Mouse (Mus musculus) MEL (cell line): ENCODE data around the gene Prkci. TPM values are rescaled to one million over a fixed set of nuclear protein-coding genes. Genes with fewer than 3 reads are reported as not detected.

Experiments used
- DNase-seq: peaks from one replicate; pipeline ENCODE4 v3.0.0; 2011; ENCODE audit warnings: low read depth, low spot score
- H3K27ac ChIP-seq: 2 replicates; pipeline ENCODE4 v1.5.1; 2012; ENCODE audit warnings: low read depth, mild to moderate bottlenecking, control low read depth, low read length, moderate library complexity; ENCODE audit not compliant: control insufficient read depth
- H3K27me3 ChIP-seq, 2 experiments: fragments of 150-350 bp in 1 of 2; sonication (generic) in 1 of 2; 2 replicates each; pipeline ENCODE4 v1.6.1; 2012; ENCODE audit warnings: low read length in 2 of 2, mild to moderate bottlenecking in 2 of 2, improper control_type of control experiment in 1 of 2, moderate library complexity in 1 of 2; ENCODE audit not compliant: insufficient read depth in 2 of 2, control insufficient read depth in 1 of 2
- H3K36me3 ChIP-seq, 2 experiments: 2 replicates each; pipeline ENCODE4 v1.6.1; 2012 to 2014; ENCODE audit warnings: low read length in 2 of 2, improper control_type of control experiment in 1 of 2, inconsistent platforms in 1 of 2, mild to moderate bottlenecking in 1 of 2; ENCODE audit not compliant: insufficient read depth in 2 of 2, control insufficient read depth in 1 of 2
- H3K4me1 ChIP-seq, 2 experiments: fragments of 150-350 bp in 1 of 2; sonication (generic) in 1 of 2; 2 replicates each; pipeline ENCODE4 v1.6.1; 2012; ENCODE audit warnings: low read length in 2 of 2, improper control_type of control experiment in 1 of 2, mild to moderate bottlenecking in 1 of 2; ENCODE audit not compliant: insufficient read depth in 2 of 2, control insufficient read depth in 1 of 2
- H3K4me3 ChIP-seq, 2 experiments: fragments of 150-350 bp in 1 of 2; sonication (generic) in 1 of 2; 2 replicates each; pipeline ENCODE4 v1.5.1; 2012; ENCODE audit warnings: low read depth in 2 of 2, low read length in 2 of 2, mild to moderate bottlenecking in 2 of 2, moderate library complexity in 2 of 2, control low read depth in 1 of 2, improper control_type of control experiment in 1 of 2; ENCODE audit not compliant: control insufficient read depth in 1 of 2, insufficient read depth in 1 of 2
- H3K79me2 ChIP-seq: 2 replicates; pipeline ENCODE4 v1.6.1; 2012; ENCODE audit warnings: mild to moderate bottlenecking, low read length, moderate library complexity; ENCODE audit not compliant: control insufficient read depth, poor library complexity, insufficient read depth
- H3K9ac ChIP-seq: 2 replicates; pipeline ENCODE4 v1.6.1; 2012; ENCODE audit warnings: low read depth, mild to moderate bottlenecking, control low read depth, low read length, moderate library complexity; ENCODE audit not compliant: control insufficient read depth, poor library complexity, severe bottlenecking
- H3K9me3 ChIP-seq: fragments of 150-350 bp; sonication (generic); replicated peaks from 2 replicates; pipeline ENCODE4 v1.6.1; 2012; ENCODE audit warnings: mild to moderate bottlenecking, low read length, improper control_type of control experiment, moderate library complexity; ENCODE audit not compliant: insufficient read depth
- CHD1 ChIP-seq: IDR thresholded peaks from 2 replicates; pipeline ENCODE4 v1.6.1; 2012; ENCODE audit warnings: low read depth, mild to moderate bottlenecking, inconsistent platforms, low read length, improper control_type of control experiment
- CHD2 ChIP-seq: IDR thresholded peaks from 2 replicates; pipeline ENCODE4 v1.6.1; 2011; ENCODE audit warnings: low read length, improper control_type of control experiment
- CTCF ChIP-seq, 3 experiments: IDR thresholded peaks in 2 of 3; conservative IDR thresholded peaks in 1 of 3; 2 replicates each; pipeline ENCODE4 v1.5.1; 2011 to 2012; ENCODE audit warnings: low read length in 3 of 3, low read depth in 2 of 3, mild to moderate bottlenecking in 2 of 3, improper control_type of control experiment in 1 of 3, inconsistent platforms in 1 of 3, mixed read lengths in 1 of 3, moderate library complexity in 1 of 3; ENCODE audit not compliant: control insufficient read depth in 1 of 3, insufficient read depth in 1 of 3, poor library complexity in 1 of 3, severe bottlenecking in 1 of 3
- E2F4 ChIP-seq: IDR thresholded peaks from 2 replicates; pipeline ENCODE4 v1.6.1; 2011; ENCODE audit warnings: low read depth, low read length, improper control_type of control experiment, borderline replicate concordance
- ELF1 ChIP-seq: IDR thresholded peaks from 2 replicates; pipeline ENCODE4 v1.6.1; 2014; ENCODE audit warnings: low read depth, mild to moderate bottlenecking, inconsistent platforms, low read length, improper control_type of control experiment, moderate library complexity
- EP300 ChIP-seq, 2 experiments: IDR thresholded peaks; 2 replicates each; pipeline ENCODE4 v1.6.1; 2011; ENCODE audit warnings: improper control_type of control experiment in 2 of 2, low read length in 2 of 2, low read depth in 1 of 2, mild to moderate bottlenecking in 1 of 2
- ETS1 ChIP-seq: IDR thresholded peaks from 2 replicates; pipeline ENCODE4 v1.6.1; 2012; ENCODE audit warnings: low read depth, mild to moderate bottlenecking, inconsistent platforms, low read length, improper control_type of control experiment, moderate library complexity
- GABPA ChIP-seq: IDR thresholded peaks from 2 replicates; pipeline ENCODE4 v1.6.1; 2012; ENCODE audit warnings: low read depth, mild to moderate bottlenecking, inconsistent platforms, low read length, improper control_type of control experiment, moderate library complexity
- GATA1 ChIP-seq: IDR thresholded peaks from 2 replicates; pipeline ENCODE4 v1.6.1; 2011; ENCODE audit warnings: low read depth, low read length, improper control_type of control experiment
- HCFC1 ChIP-seq: IDR thresholded peaks from 2 replicates; pipeline ENCODE4 v1.6.1; 2012; ENCODE audit warnings: low read depth, mild to moderate bottlenecking, inconsistent platforms, low read length, improper control_type of control experiment, moderate library complexity
- KAT2A ChIP-seq: conservative IDR thresholded peaks from 2 replicates; pipeline ENCODE4 v1.6.1; 2012; ENCODE audit warnings: low read depth, low read length, improper control_type of control experiment, inconsistent platforms
- MAFK ChIP-seq: IDR thresholded peaks from 2 replicates; pipeline ENCODE4 v1.6.1; 2011; ENCODE audit warnings: low read depth, mild to moderate bottlenecking, low read length, improper control_type of control experiment, borderline replicate concordance
- MAZ ChIP-seq: IDR thresholded peaks from 2 replicates; pipeline ENCODE4 v1.6.1; 2012; ENCODE audit warnings: low read depth, mild to moderate bottlenecking, inconsistent platforms, low read length, improper control_type of control experiment
- MEF2A ChIP-seq: IDR thresholded peaks from 2 replicates; pipeline ENCODE4 v1.6.1; 2014; ENCODE audit warnings: low read depth, mild to moderate bottlenecking, inconsistent platforms, low read length, improper control_type of control experiment; ENCODE audit not compliant: poor library complexity, insufficient replicate concordance, severe bottlenecking; ENCODE audit errors: extremely low read depth
- MXI1 ChIP-seq: IDR thresholded peaks from 2 replicates; pipeline ENCODE4 v1.6.1; 2011; ENCODE audit warnings: mild to moderate bottlenecking, low read depth, low read length, improper control_type of control experiment
- MYB ChIP-seq: IDR thresholded peaks from 2 replicates; pipeline ENCODE4 v1.6.1; 2011; ENCODE audit warnings: mild to moderate bottlenecking, low read depth, low read length, improper control_type of control experiment
- MYC ChIP-seq: IDR thresholded peaks from 2 replicates; pipeline ENCODE4 v1.6.1; 2011; ENCODE audit warnings: low read depth, mild to moderate bottlenecking, low read length, improper control_type of control experiment, moderate library complexity
- NELFE ChIP-seq: IDR thresholded peaks from 2 replicates; pipeline ENCODE4 v1.6.1; 2011; ENCODE audit warnings: low read depth, low read length, improper control_type of control experiment
- NRF1 ChIP-seq: IDR thresholded peaks from 2 replicates; pipeline ENCODE4 v1.6.1; 2014; ENCODE audit warnings: low read depth, mild to moderate bottlenecking, inconsistent platforms, low read length, improper control_type of control experiment, moderate library complexity; ENCODE audit not compliant: poor library complexity, insufficient read depth, severe bottlenecking
- POLR2A ChIP-seq, 2 experiments: IDR thresholded peaks; 2 replicates each; pipeline ENCODE4 v1.6.1; 2011 to 2012; ENCODE audit warnings: low read length in 2 of 2, mild to moderate bottlenecking in 2 of 2, control low read depth in 1 of 2, improper control_type of control experiment in 1 of 2, low read depth in 1 of 2, moderate library complexity in 1 of 2; ENCODE audit not compliant: control insufficient read depth in 1 of 2, insufficient read depth in 1 of 2, poor library complexity in 1 of 2
- POLR2AphosphoS2 ChIP-seq: IDR thresholded peaks from 2 replicates; pipeline ENCODE4 v1.6.1; 2011; ENCODE audit warnings: low read length, improper control_type of control experiment
- POLR2AphosphoS5 ChIP-seq: IDR thresholded peaks from 2 replicates; pipeline ENCODE4 v1.6.1; 2012; ENCODE audit warnings: low read depth, borderline replicate concordance, mild to moderate bottlenecking, inconsistent platforms, low read length, moderate library complexity, mixed read lengths
- RAD21 ChIP-seq: IDR thresholded peaks from 2 replicates; pipeline ENCODE4 v1.6.1; 2011; ENCODE audit warnings: mild to moderate bottlenecking, low read depth, low read length, improper control_type of control experiment
- RCOR1 ChIP-seq: IDR thresholded peaks from 2 replicates; pipeline ENCODE4 v1.6.1; 2012; ENCODE audit warnings: low read depth, mild to moderate bottlenecking, inconsistent platforms, low read length, improper control_type of control experiment
- SIN3A ChIP-seq: IDR thresholded peaks from 2 replicates; pipeline ENCODE4 v1.6.1; 2012; ENCODE audit warnings: low read length, improper control_type of control experiment, inconsistent platforms
- TCF12 ChIP-seq: IDR thresholded peaks from 2 replicates; pipeline ENCODE4 v1.6.1; 2014; ENCODE audit warnings: low read depth, mild to moderate bottlenecking, inconsistent platforms, low read length, improper control_type of control experiment, moderate library complexity
- USF1 ChIP-seq: IDR thresholded peaks from 2 replicates; pipeline ENCODE4 v1.6.1; 2014; ENCODE audit warnings: low read depth, mild to moderate bottlenecking, inconsistent platforms, low read length, improper control_type of control experiment, moderate library complexity
- USF2 ChIP-seq, 2 experiments: IDR thresholded peaks; 2 replicates each; pipeline ENCODE4 v1.6.1; 2011 to 2012; ENCODE audit warnings: improper control_type of control experiment in 2 of 2, low read length in 2 of 2, borderline replicate concordance in 1 of 2, inconsistent platforms in 1 of 2, low read depth in 1 of 2, mild to moderate bottlenecking in 1 of 2; ENCODE audit not compliant: insufficient read depth in 1 of 2
- polyA plus RNA-seq, 2 experiments: library from polyadenylated mRNA; stranded (reverse) in 1 of 2; unstranded in 1 of 2; fragments of >175 nt in 1 of 2; fragments of >200 nt in 1 of 2; gene quantifications; 2 replicates each; pipeline versions ENCODE4 v1.2.1 to v1.2.4; 2012; ENCODE audit warnings: low replicate concordance in 2 of 2, low read depth in 1 of 2; ENCODE audit not compliant: insufficient read length in 2 of 2, insufficient read depth in 1 of 2, missing spikeins in 1 of 2
- total RNA-seq: library from RNA; depleted of rRNA; stranded (reverse); fragments of 300-350 nt; gene quantifications from 2 replicates; pipeline ENCODE4 v1.2.3, GENCODE M21; 2012

The Prkci gene
- total and polyA plus RNA-seq, 3 experiments, result 9.0 to 18.3 TPM; not detected in 1

GRCm38 (mm10) chr3:31056047-31056650 lies 60.6 kb downstream of the Prkci start (continued):
- TF ChIP-seq EP300 (IDR thresholded peaks at IDR 0.05; ENCODE audit: low read depth in 1 of 2, low read length in 2 of 2), result no peak
- peak; percentile 18; the same call in 1 of the 2 replicates for TF ChIP-seq RAD21
- TF ChIP-seq CTCF (IDR thresholded peaks at IDR 0.05 in 2 of 3, conservative IDR thresholded peaks at IDR 0.05 in 1 of 3; ENCODE audit: control insufficient read depth in 1 of 3, insufficient read depth in 1 of 3, low read depth in 2 of 3, low read length in 3 of 3, poor library complexity in 1 of 3, severe bottlenecking in 1 of 3), result no peak
- TF ChIP-seq HCFC1, result peak; percentile 49; the same call in 1 of the 2 replicates
- TF ChIP-seq POLR2A (IDR thresholded peaks at IDR 0.05; ENCODE audit: control insufficient read depth in 1 of 2, insufficient read depth in 1 of 2, low read depth in 1 of 2, low read length in 2 of 2, poor library complexity in 1 of 2), result no peak
- no peak for TF ChIP-seq CHD2
- 0 out of 2 replicates have a peak, but pooled peaks have one; percentile 15 for TF ChIP-seq ELF1
- TF ChIP-seq, all 39 proteins: peak for 7

- Histone ChIP-seq H3K36me3 (peaks cover 0 to 6% of the 10 kb centered on the region in 2 experiments; a peak in 2 of 4 replicates), H3K9me3 (no peaks in the 10 kb centered on the region), H3K4me3 (peak overlapping the region; percentile 65 to 97), H3K27ac (peak overlapping the region; percentile 94), H3K79me2 (no peaks in the 10 kb centered on the region; the same call in 1 of the 2 replicates), H3K4me1 (peaks cover 0 to 10% of the 10 kb centered on the region in 2 experiments; a peak in 1 of 4 replicates), H3K9ac (peak overlapping the region; percentile 84), H3K27me3 (no peaks in the 10 kb centered on the region)
- DNase-seq, result peak; percentile 95
- TF ChIP-seq MXI1 (peak; percentile 28; the same call in 1 of the 2 replicates), SIN3A (peak; percentile 58), USF1 (no peak), GATA1 (no peak; the same call in 1 of the 2 replicates), ETS1 (0 out of 2 replicates have a peak, but pooled peaks have one; percentile 15), MYC (0 out of 2 replicates have a peak, but pooled peaks have one; percentile 29), CHD1 (peak; percentile 90), POLR2AphosphoS5 (no peak), KAT2A (no peak), POLR2A (IDR thresholded peaks at IDR 0.05; ENCODE audit: control insufficient read depth in 1 of 2, insufficient read depth in 1 of 2, low read depth in 1 of 2, low read length in 2 of 2, poor library complexity in 1 of 2) (peak in 1 of 2 experiments; percentile 60; a peak in 1 of 4 replicates), ELF1 (peak; percentile 69; the same call in 1 of the 2 replicates), TCF12 (peak; percentile 18; the same call in 1 of the 2 replicates), CTCF (IDR thresholded peaks at IDR 0.05 in 2 of 3, conservative IDR thresholded peaks at IDR 0.05 in 1 of 3; ENCODE audit: control insufficient read depth in 1 of 3, insufficient read depth in 1 of 3, low read depth in 2 of 3, low read length in 3 of 3, poor library complexity in 1 of 3, severe bottlenecking in 1 of 3) (peak; percentile 75 to 96 (median 87)), RCOR1 (no peak; the same call in 1 of the 2 replicates), E2F4 (no peak), NELFE (peak; percentile 13; the same call in 1 of the 2 replicates), MAZ (peak; percentile 80; the same call in 1 of the 2 replicates), MYB (no peak), EP300 (IDR thresholded peaks at IDR 0.05; ENCODE audit: low read depth in 1 of 2, low read length in 2 of 2) (no peak), NRF1 (peak; percentile 45; the same call in 1 of the 2 replicates), RAD21 (peak; percentile 84), MEF2A (no peak), GABPA (no peak), MAFK (0 out of 2 replicates have a peak, but pooled peaks have one; percentile 1), POLR2AphosphoS2 (no peak), USF2 (IDR thresholded peaks at IDR 0.05; ENCODE audit: borderline replicate concordance in 1 of 2, insufficient read depth in 1 of 2, low read depth in 1 of 2, low read length in 2 of 2) (no peak)
Measured at GRCm38 (mm10) chr3:31056651-31057627, 61.4 kb downstream of the Prkci start.
